10 mouse cellular contexts compared by ENCODE assay signal in genomic region chr16:35232153-35232750, GRCm38 (mm10).
DNase-seq lines count a peak whose midpoint lies in the region; ATAC-seq lines count a peak whose summit lies in the region.
"Had no signal": no experiment of that assay in that cellular context is flagged by ENCODE, and none has a peak within 500 bp of the region (broad histone marks: within the 10 kb centered on the region; RNA-seq: fewer than 3 reads in every experiment).

No protein-coding gene starts in this region.

- no peak for ATAC-seq in heart, embryonic 12.5 days (ENCODE audit: insufficient number of reproducible peaks, low FRiP score)
- ATAC-seq in lung, embryonic 16.5 days (ENCODE audit: low read depth): peak; percentile 44
- no peak for ATAC-seq in embryonic facial prominence, embryonic 13.5 days (ENCODE audit: insufficient number of reproducible peaks, insufficient read depth, low FRiP score, low TSS enrichment, low read depth)

- peak overlapping the region; percentile 70; the same call in 1 of the 2 replicates for H3K27ac ChIP-seq in heart, embryonic 12.5 days (ENCODE audit: poor library complexity, severe bottlenecking)
- peak overlapping the region; percentile 21; the same call in 1 of the 2 replicates for H3K27ac ChIP-seq in lung, embryonic 16.5 days (ENCODE audit: low read length)
- peak overlapping the region; percentile 33; the same call in 1 of the 2 replicates for H3K27ac ChIP-seq in embryonic facial prominence, embryonic 13.5 days
- H3K27ac ChIP-seq: lung, embryonic 15.5 days had no signal

- no peaks in the 10 kb centered on the region for H3K9me3 ChIP-seq in heart, embryonic 12.5 days (replicated peaks)
- H3K9me3 ChIP-seq in lung, embryonic 16.5 days (ENCODE audit: control insufficient read depth, low read length): no peaks in the 10 kb centered on the region
- H3K9me3 ChIP-seq in embryonic facial prominence, embryonic 13.5 days: no peaks in the 10 kb centered on the region
- H3K9me3 ChIP-seq: lung, embryonic 15.5 days had no signal

- 18% methylated on average over 14 of the region's 14 CpGs for WGBS in heart, embryonic 12.5 days
- 22% methylated on average over 14 of the region's 14 CpGs for WGBS in lung, embryonic 16.5 days
- WGBS in embryonic facial prominence, embryonic 13.5 days: 22% methylated on average over 14 of the region's 14 CpGs

- no peak for DNase-seq in heart, postnatal 4 days
- DNase-seq in lung, adult 18-20 months: no peak
- peak; percentile 13 for DNase-seq in ZHBTc4 (ENCODE audit: low read depth, low spot score)
- DNase-seq in frontal cortex, adult 2 months (ENCODE audit: extremely low spot score in 1 of 2, low spot score in 1 of 2): no peak
- DNase-seq in cerebellum, postnatal 10 days: no peak
- DNase-seq: cerebellum, postnatal 36 days had no signal

- peak overlapping the region; percentile 48; the same call in 1 of the 2 replicates for H3K9ac ChIP-seq in heart, embryonic 12.5 days
- no peak overlapping the region for H3K9ac ChIP-seq in lung, embryonic 16.5 days (ENCODE audit: low read length)
- no peak overlapping the region for H3K9ac ChIP-seq in embryonic facial prominence, embryonic 13.5 days
- H3K9ac ChIP-seq: lung, embryonic 15.5 days had no signal

- no peaks in the 10 kb centered on the region for H3K36me3 ChIP-seq in heart, embryonic 12.5 days
- no peaks in the 10 kb centered on the region for H3K36me3 ChIP-seq in lung, embryonic 16.5 days (ENCODE audit: control insufficient read depth, insufficient read depth, low read length)
- no peaks in the 10 kb centered on the region for H3K36me3 ChIP-seq in embryonic facial prominence, embryonic 13.5 days
- H3K36me3 ChIP-seq: lung, embryonic 15.5 days had no signal

- peaks cover 62% of the 10 kb centered on the region for H3K4me1 ChIP-seq in heart, embryonic 12.5 days (replicated peaks)
- peaks cover 10% of the 10 kb centered on the region for H3K4me1 ChIP-seq in lung, embryonic 16.5 days (replicated peaks; ENCODE audit: control insufficient read depth, insufficient read depth, low read length)
- peaks cover 13% of the 10 kb centered on the region for H3K4me1 ChIP-seq in embryonic facial prominence, embryonic 13.5 days

- H3K27me3 ChIP-seq in heart, embryonic 12.5 days (replicated peaks): peaks cover 4% of the 10 kb centered on the region
- no peaks in the 10 kb centered on the region for H3K27me3 ChIP-seq in lung, embryonic 16.5 days (ENCODE audit: control insufficient read depth, insufficient read depth, low read depth, low read length)
- H3K27me3 ChIP-seq in embryonic facial prominence, embryonic 13.5 days: no peaks in the 10 kb centered on the region
- H3K27me3 ChIP-seq: lung, embryonic 15.5 days had no signal

- no peak overlapping the region for H3K4me3 ChIP-seq in heart, embryonic 12.5 days
- no peak overlapping the region for H3K4me3 ChIP-seq in lung, embryonic 16.5 days (ENCODE audit: low read length)
- H3K4me3 ChIP-seq in embryonic facial prominence, embryonic 13.5 days: no peak overlapping the region
- H3K4me3 ChIP-seq: lung, embryonic 15.5 days had no signal

- H3K4me2 ChIP-seq in heart, embryonic 12.5 days: 0 out of 2 replicates have a peak overlapping the region, but pooled peaks have one; percentile 7
- H3K4me2 ChIP-seq in lung, embryonic 16.5 days (ENCODE audit: low read depth, low read length): no peak overlapping the region
- H3K4me2 ChIP-seq in embryonic facial prominence, embryonic 13.5 days: no peak overlapping the region
- H3K4me2 ChIP-seq: lung, embryonic 15.5 days had no signal
